Comparison of ENCODE assay signal across 9 mouse cellular contexts in the genomic region with DNA sequence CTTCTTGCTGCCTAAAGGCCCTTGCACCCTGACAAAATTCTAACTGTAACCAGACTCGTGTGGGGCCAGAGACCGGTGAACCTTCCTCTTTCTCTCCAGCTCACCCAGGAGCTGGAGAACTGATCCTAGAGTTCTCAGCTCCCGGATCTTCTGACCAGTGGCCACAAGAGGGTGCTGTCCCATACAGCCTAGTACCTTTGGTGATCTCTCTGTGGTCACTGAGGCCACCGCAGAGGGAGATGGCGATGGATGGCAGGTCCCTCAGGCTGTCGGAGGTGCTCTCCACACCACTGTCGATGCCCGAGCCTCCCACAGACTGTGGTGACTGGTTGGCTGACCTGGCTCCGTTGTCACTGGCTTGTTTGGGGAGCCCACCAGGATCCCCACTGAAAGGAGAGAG. TPM values are rescaled to one million over a fixed set of nuclear protein-coding genes. Genes with fewer than 3 reads are reported as not detected.
DNase-seq lines count a peak whose midpoint lies in the region; ATAC-seq and TF ChIP-seq lines count a peak whose summit lies in the region.
"Had no signal": no experiment of that assay in that cellular context is flagged by ENCODE, and none has a peak within 500 bp of the region (broad histone marks: within the 10 kb centered on the region; RNA-seq: fewer than 3 reads in every experiment).

No protein-coding gene starts in this region.

- H3K4me1 ChIP-seq in forebrain, embryonic 14.5 days (ENCODE audit: control insufficient read depth, insufficient read depth, low read length) = no peaks in the 10 kb centered on the region
- no peaks in the 10 kb centered on the region for H3K4me1 ChIP-seq in forebrain, embryonic 12.5 days
- no peaks in the 10 kb centered on the region for H3K4me1 ChIP-seq in olfactory bulb, adult 2 months (ENCODE audit: control insufficient read depth, insufficient read depth, low read length)
- H3K4me1 ChIP-seq: liver, embryonic 15.5 days had no signal

- DNase-seq in forebrain, embryonic 14.5 days (ENCODE audit: low spot score) = peak; percentile 32
- peak; percentile 46 for DNase-seq in right cerebral cortex, adult 18-20 months
- no peak for DNase-seq in right cerebral cortex, postnatal 25 days
- peak; percentile 68 for DNase-seq in embryo, embryonic 10 days (ENCODE audit: low spot score)
- peak; percentile 37 to 54 for DNase-seq in left cerebral cortex, adult 2 months (ENCODE audit: extremely low spot score in 1 of 2, low spot score in 2 of 2)
- no peak for DNase-seq in ovary, postnatal 10 days (ENCODE audit: low spot score)

- intact Hi-C loops in left cerebral cortex, adult 2 months (cut with DNase I) = no loop called here

- H3K9ac ChIP-seq in forebrain, embryonic 14.5 days (ENCODE audit: low read length) = no peak overlapping the region
- no peak overlapping the region for H3K9ac ChIP-seq in forebrain, embryonic 12.5 days
- H3K9ac ChIP-seq: liver, embryonic 15.5 days had no signal

- H3K9me3 ChIP-seq in forebrain, embryonic 14.5 days (replicated peaks; ENCODE audit: control insufficient read depth, low read length) = no peaks in the 10 kb centered on the region
- no peaks in the 10 kb centered on the region for H3K9me3 ChIP-seq in forebrain, embryonic 12.5 days
- H3K9me3 ChIP-seq: liver, embryonic 15.5 days had no signal

- H3K4me3 ChIP-seq in forebrain, embryonic 14.5 days (ENCODE audit: low read depth, low read length) = no peak overlapping the region
- no peak overlapping the region for H3K4me3 ChIP-seq in forebrain, embryonic 12.5 days (replicated peaks)
- no peak overlapping the region for H3K4me3 ChIP-seq in left cerebral cortex, adult 2 months
- H3K4me3 ChIP-seq in olfactory bulb, adult 2 months (ENCODE audit: insufficient read depth, low read depth, low read length) = no peak overlapping the region
- H3K4me3 ChIP-seq: liver, embryonic 15.5 days had no signal

- TF ChIP-seq CTCF in left cerebral cortex, adult 2 months (IDR thresholded peaks at IDR 0.05) = peak; percentile 67
- TF ChIP-seq CTCF in olfactory bulb, adult 2 months (IDR thresholded peaks at IDR 0.05; ENCODE audit: insufficient read depth, low read depth, low read length) = 0 out of 2 replicates have a peak, but pooled peaks have one; percentile 30

- TF ChIP-seq POLR2A in olfactory bulb, adult 2 months (IDR thresholded peaks at IDR 0.05; ENCODE audit: insufficient read depth, low read depth, low read length) = no peak

- no peak overlapping the region for H3K4me2 ChIP-seq in forebrain, embryonic 14.5 days (ENCODE audit: low read length)
- no peak overlapping the region for H3K4me2 ChIP-seq in forebrain, embryonic 12.5 days
- H3K4me2 ChIP-seq: liver, embryonic 15.5 days had no signal

- WGBS in forebrain, embryonic 14.5 days = 58% methylated on average over 9 of the region's 9 CpGs
- WGBS in forebrain, embryonic 12.5 days = 57% methylated on average over 9 of the region's 9 CpGs
- 70% methylated on average over 9 of the region's 9 CpGs for WGBS in olfactory bulb, adult 2 months

- H3K36me3 ChIP-seq in forebrain, embryonic 14.5 days (ENCODE audit: control insufficient read depth, insufficient read depth, low read length) = peaks cover 55% of the 10 kb centered on the region
- H3K36me3 ChIP-seq in forebrain, embryonic 12.5 days (replicated peaks) = peaks cover 33% of the 10 kb centered on the region

- no peaks in the 10 kb centered on the region for H3K27me3 ChIP-seq in forebrain, embryonic 14.5 days (replicated peaks; ENCODE audit: control insufficient read depth, insufficient read depth, low read length)
- no peaks in the 10 kb centered on the region for H3K27me3 ChIP-seq in forebrain, embryonic 12.5 days
- H3K27me3 ChIP-seq: liver, embryonic 15.5 days had no signal

- ATAC-seq in forebrain, embryonic 14.5 days = no peak; the same call in 1 of the 2 replicates
- no peak for ATAC-seq in forebrain, embryonic 12.5 days (ENCODE audit: low FRiP score)

- H3K27ac ChIP-seq in forebrain, embryonic 14.5 days (ENCODE audit: low read depth, low read length) = no peak overlapping the region
- H3K27ac ChIP-seq in forebrain, embryonic 12.5 days = no peak overlapping the region
- H3K27ac ChIP-seq in left cerebral cortex, adult 2 months = no peak overlapping the region
- no peak overlapping the region for H3K27ac ChIP-seq in olfactory bulb, adult 2 months (ENCODE audit: insufficient read depth, low read depth, low read length)
- H3K27ac ChIP-seq: liver, embryonic 15.5 days had no signal

RNA-seq across cellular contexts. Expression of gene Lpin1, which starts 47.3 kb away (rescaled TPM):
- polyA plus RNA-seq in forebrain, embryonic 14.5 days (2014; fragmentation: Nextera tagmentation; extraction: Ambion mirVana) = 11.6 and 15.1 TPM in 2 replicates
- 10.4 and 11.1 TPM in 2 replicates for polyA plus RNA-seq in forebrain, embryonic 12.5 days (2016; fragmentation: Nextera tagmentation; extraction: Ambion mirVana)
- total RNA-seq in left cerebral cortex, adult 2 months (2021) = 10 to 100 TPM; 21.6 to 26.6 TPM
- 149 TPM in 1 of 2 replicates, not detected in the other for polyA plus RNA-seq in olfactory bulb, adult 2 months (2012; ENCODE audit: insufficient read depth, insufficient read length, low replicate concordance, missing spikeins)

Comparison
In these comparisons a context has a peak if more than half of its experiments do, and no peak if none do; other contexts are left out.
1. DNase-seq: peak in forebrain, embryonic 14.5 days (single experiment), right cerebral cortex, adult 18-20 months (single experiment), embryo, embryonic 10 days (single experiment) and left cerebral cortex, adult 2 months (2 of 2); none in right cerebral cortex, postnatal 25 days (single experiment) and ovary, postnatal 10 days (single experiment).